Mouse (Mus musculus) brown adipose tissue, adult 24 weeks (tissue): ENCODE data around the gene Chn2. TPM values are rescaled to one million over a fixed set of nuclear protein-coding genes. Genes with fewer than 3 reads are reported as not detected.

Experiments
- H3K27ac ChIP-seq: fragments of 200-500 bp; replicated peaks from 2 replicates; pipeline ENCODE4 v1.5.1; 2012; ENCODE audit warnings: low read depth, mild to moderate bottlenecking, low read length
- H3K4me1 ChIP-seq: fragments of 200-500 bp; 2 replicates; pipeline ENCODE4 v1.6.1; 2012; ENCODE audit warnings: low read length, mixed read lengths; ENCODE audit not compliant: control insufficient read depth, insufficient read depth, insufficient read length
- H3K4me3 ChIP-seq: fragments of 200-500 bp; 2 replicates; pipeline ENCODE4 v1.5.1; 2012; ENCODE audit warnings: low read depth, mild to moderate bottlenecking, low read length, moderate library complexity; ENCODE audit not compliant: insufficient read depth
- polyA plus RNA-seq: library from polyadenylated mRNA; stranded (reverse); fragments of >200 nt; gene quantifications from 2 replicates; pipeline ENCODE4 v1.2.4, GENCODE M21; 2012; ENCODE audit not compliant: missing spikeins, insufficient read depth, insufficient read length

The Chn2 gene
- polyA plus RNA-seq, 1 experiment: 2.5 TPM

DNA sequence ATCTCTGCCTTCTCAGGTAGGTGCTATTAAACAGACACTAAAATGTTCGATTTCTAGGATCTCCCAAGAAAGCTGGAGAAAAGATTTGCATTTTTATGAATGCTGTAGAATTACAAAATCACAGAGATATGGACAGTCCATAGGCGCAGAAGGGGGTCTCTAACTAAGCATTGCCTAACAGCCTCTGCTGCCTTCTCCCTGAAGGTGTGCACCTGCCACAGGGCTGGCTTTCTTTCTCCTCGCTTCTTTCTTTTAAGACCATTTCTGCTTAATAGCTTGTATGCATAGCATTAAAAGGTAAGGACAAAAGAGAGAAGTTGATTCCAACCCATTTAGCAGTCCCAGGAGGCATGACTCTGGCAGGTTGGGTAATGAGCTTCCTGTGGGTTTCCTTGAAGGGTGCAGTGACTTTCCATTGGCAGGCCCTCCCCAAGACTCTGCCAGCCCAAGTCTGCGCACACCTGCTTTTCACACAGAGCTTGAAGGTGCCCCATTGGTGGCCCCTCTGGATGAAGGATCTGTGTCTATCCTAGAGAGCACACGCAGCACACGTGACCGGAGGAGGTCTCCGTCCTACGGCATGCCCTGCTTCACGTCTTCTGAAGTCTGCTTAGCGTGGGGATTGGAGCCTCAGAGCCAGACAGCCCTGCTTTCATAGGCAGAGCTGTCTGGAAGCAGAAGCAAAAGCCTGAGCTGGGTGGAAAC lies 87.8 kb downstream of the Chn2 start:
- Histone ChIP-seq H3K4me1 (0 out of 2 replicates have a peak, but pooled peaks cover 3% of the 10 kb centered on the region), H3K27ac (no peak overlapping the region), H3K4me3 (no peak overlapping the region)

DNA sequence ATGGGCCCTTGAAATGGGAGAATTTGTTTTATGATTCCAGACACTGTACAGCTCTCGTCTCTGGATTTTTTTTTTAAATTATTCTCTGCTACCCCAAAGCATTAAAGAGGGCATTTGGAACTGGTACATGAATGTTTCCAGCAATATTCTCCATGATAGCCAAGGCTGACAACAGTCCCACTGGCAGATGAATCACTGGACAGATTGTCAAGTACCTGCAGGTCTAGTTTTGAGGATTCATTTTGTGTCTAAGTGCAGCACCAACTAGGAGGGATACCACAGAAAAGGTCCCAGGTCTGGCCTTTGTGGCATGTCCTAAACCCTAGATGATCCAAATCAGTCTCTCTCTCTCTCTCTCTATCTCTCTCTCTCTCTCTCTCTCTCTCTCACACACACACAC lies 89.3 kb downstream of the Chn2 start:
- Histone ChIP-seq H3K4me3 (no peak overlapping the region), H3K27ac (no peak overlapping the region), H3K4me1 (0 out of 2 replicates have a peak, but pooled peaks cover 3% of the 10 kb centered on the region)

DNA sequence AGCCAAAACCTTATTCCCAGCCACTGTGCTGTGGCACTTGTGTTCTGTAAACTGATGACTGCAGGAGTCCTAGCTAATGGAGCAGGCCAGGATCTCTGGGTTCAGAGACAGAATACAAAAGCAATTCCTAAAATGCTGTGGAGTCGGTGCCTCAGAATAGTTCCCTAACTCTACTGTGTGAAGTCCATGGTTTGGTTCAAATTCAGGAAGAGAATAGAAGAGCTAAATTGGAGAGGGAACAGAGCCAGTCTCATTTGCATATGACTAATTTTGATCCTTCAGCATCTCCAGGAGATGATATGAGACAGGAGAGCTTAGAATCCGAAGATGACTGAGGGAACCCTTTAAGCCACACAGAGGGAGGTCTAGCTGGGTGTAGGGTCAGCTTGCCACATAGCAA lies 90.2 kb downstream of the Chn2 start:
- Histone ChIP-seq H3K4me3 (no peak overlapping the region), H3K4me1 (0 out of 2 replicates have a peak, but pooled peaks cover 3% of the 10 kb centered on the region), H3K27ac (no peak overlapping the region)

DNA sequence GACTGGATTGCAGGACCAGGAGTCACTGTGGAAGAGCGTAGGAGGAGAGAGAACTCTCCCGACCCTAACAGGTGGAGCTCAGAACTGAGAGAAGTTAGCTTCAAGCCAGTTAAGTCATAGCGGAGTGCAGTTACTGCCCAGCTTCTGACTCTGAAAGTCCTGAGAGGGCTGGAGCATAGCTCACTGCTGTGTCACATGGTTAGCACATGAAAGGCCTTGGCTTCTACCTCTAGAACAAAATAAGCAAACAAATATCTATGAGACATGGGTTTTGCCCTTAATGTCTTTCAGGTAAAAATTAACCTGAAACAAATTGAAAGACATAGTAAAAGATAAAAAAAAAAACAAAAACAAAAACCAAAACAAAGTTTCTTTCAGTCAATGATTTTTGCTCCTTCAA lies 91.5 kb downstream of the Chn2 start:
- Histone ChIP-seq H3K4me1 (0 out of 2 replicates have a peak, but pooled peaks cover 3% of the 10 kb centered on the region), H3K27ac (no peak overlapping the region), H3K4me3 (no peak overlapping the region)

DNA sequence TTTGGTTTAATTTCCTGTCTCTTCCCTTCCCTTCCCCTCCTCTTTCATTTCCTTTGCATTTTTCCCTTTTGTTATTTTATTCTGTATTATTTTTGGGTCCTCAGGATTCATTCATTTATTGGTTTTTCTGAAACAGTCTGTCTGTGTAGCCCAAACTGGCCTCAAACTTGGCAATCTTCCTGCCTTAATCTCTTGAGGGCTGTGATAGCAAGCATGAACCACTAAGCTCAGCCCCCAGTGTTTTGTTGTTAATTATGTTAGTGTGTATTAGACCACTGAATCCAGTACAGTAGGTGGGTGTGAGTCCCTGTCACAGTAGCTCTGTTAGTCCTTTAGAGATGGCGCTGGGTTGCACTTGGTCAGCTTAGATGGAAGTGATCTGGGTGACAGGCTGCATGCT lies 93.2 kb downstream of the Chn2 start:
- H3K4me1 ChIP-seq: no peaks in the 10 kb centered on the region
- H3K27ac ChIP-seq: no peak overlapping the region
- H3K4me3 ChIP-seq: no peak overlapping the region

DNA sequence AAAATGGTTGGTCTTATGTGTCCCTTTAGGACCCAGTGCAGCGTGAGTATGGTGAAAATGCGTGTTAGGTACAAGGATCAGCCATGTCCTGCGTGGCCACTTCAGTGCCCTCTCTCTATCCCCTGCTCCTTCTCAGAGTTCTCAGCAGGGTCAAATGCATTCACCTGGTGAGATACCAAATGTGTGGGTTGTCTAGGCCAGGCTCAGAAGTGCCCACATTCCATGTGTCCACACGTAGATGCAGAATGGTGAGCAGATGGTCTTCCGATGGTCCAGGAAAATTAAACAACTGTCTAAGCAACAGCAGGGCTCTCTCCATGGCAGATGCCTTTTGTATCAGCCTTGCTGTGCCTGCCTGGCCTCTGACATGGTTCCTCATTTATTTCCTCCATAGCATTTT lies 93.9 kb downstream of the Chn2 start:
- no peaks in the 10 kb centered on the region for H3K4me1 ChIP-seq
- H3K27ac ChIP-seq: no peak overlapping the region
- no peak overlapping the region for H3K4me3 ChIP-seq

DNA sequence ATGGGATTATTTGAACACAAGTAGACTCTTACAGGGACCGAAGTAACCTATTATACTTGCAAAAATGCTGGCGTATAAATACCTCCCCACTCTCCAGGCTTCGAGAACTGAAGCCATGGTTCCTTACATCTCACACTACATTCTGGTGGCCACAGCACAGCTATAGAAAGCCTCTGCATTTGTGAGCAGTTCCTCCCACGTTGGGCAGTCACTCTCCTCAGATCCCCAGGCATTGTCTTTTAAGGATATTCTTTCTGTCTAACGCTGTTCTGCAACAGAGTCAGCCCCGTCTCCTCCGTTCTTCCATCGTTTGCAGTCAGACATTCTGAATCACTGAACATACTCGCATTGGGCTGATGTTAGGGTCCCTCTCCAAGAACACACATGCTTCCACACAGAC lies 98.8 kb downstream of the Chn2 start:
- no peak overlapping the region for H3K4me3 ChIP-seq
- H3K4me1 ChIP-seq: peaks cover under 1% of the 10 kb centered on the region; the same call in 1 of the 2 replicates
- H3K27ac ChIP-seq: no peak overlapping the region

DNA sequence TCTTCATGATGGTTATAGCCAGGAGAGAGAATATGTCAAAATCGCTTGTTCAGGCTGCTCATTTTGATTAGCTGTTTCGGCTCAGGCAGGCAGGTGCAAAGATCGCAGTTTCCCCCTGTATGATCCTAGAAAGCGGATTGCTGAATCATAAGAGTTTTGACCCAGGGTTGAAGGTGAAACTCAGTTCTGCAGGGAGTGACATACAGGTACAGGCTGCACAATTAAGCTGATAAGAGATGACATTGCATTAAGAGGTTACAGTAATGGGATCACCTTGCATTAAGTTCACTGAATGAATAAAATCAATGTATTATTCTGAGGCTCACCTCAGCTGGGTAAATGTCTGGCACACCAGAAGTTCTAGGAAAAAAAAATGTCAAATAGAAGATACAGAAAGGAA lies 101.1 kb downstream of the Chn2 start:
- H3K27ac ChIP-seq: no peak overlapping the region
- no peak overlapping the region for H3K4me3 ChIP-seq
- peaks cover 2% of the 10 kb centered on the region; the same call in 1 of the 2 replicates for H3K4me1 ChIP-seq

DNA sequence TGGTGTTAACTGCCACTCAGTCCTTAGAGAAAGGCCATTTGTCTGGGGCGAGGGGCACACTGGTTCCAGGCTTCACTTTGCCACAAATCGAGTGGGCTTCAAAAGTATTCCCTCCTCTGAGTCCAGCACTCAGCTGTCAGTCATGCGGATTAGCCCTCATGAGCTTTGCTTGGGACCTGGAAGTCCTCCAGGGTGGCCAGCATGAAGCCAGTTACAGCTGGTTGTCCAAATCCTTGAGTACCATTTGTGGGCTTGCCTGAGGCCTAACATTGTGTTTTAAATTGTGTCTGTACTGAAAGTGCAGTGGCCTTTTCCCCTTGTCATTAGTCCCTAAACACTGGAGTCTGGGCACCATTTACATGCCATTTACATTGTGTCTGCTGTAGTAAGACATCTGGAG lies 101.8 kb downstream of the Chn2 start:
- Histone ChIP-seq H3K4me3 (no peak overlapping the region), H3K4me1 (peaks cover 2% of the 10 kb centered on the region; the same call in 1 of the 2 replicates), H3K27ac (no peak overlapping the region)

DNA sequence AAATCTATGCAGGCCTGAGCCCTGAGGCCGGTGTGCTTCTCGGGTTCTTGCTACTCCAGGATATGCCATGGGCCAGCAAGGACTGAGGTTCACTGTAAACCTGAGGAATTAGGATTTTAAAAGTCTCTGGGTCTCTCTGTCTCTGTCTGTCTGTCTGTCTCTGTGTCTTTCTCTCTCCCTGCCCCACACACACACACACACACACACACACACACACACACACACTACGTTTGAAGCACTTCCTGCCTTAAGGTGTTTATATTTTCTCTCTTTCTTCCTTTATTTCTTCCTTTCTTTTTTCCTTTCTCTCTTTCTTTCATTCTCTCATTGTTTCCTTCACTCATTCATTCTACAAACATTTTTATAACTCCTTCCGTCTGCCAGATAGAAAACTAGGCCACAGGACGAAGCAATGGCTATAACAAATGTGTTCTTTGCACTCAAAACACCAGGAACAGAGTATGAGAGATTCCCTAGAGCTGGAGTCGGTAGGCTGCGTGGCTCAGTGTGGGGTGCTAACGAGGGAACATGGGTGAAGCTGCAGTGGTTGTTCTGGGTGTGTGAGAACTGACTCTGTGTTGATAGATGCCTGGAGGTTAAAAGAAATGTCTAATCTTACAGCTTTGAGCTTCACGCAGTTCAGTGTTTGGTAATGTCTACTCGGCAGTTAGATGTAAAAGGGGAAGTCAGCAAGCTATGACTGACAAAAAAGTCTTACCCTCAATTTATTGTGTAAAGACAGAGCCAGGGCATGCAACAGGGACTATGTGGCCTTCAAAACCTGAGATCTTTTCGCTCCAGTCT lies 103.7 kb downstream of the Chn2 start:
- H3K4me1 ChIP-seq: peaks cover 2% of the 10 kb centered on the region; the same call in 1 of the 2 replicates
- no peak overlapping the region for H3K27ac ChIP-seq
- H3K4me3 ChIP-seq: no peak overlapping the region

DNA sequence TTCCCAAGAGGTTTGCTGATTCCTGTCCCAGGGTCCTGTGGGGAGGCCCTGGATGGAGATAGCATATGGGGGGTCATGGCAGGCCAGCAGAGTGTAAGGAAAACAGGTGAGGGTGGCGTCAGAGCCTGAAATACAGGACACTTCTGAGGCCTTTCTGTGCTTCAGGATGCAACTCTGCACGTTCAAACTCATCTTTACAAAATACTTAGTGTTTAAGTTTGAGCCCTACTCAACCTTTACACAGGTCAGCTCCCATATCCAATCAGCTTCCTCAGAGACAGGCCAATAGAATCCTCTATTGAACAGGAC lies 104.3 kb downstream of the Chn2 start:
- no peak overlapping the region for H3K27ac ChIP-seq

DNA sequence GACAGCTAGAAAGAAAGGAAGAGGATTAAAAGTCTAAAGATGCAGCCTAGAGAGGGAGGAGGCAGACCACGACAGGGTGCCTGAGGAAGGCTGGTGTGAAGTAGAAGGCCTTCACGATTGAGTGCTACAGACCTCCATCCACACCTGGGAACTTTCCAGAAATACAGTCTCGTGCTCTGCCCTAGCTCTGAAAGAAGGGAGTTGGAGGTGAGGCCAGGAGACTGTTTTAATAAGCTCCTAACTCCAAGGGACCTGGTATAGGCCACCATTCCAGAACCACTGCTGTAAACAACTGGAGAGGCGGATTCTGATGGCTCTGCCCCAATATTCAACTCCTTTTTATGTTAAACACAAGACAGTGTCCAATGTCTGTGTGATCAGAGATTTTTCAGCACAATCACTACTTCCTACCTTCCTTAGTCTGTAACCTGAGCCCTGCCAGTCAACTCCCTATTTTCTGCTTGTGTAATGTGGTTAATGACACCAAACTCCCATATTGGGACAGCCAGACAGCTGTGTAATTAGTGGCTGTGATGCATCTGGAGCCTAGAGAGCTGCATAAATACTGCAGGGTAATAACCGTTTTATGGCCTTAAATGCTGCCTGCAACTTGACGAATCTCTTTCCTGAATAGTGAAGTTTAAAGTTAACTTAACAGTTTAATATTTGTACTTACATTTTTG lies 109.6 kb downstream of the Chn2 start:
- no peak overlapping the region for H3K4me3 ChIP-seq
- no peaks in the 10 kb centered on the region for H3K4me1 ChIP-seq
- no peak overlapping the region for H3K27ac ChIP-seq

More for the DNA sequence above, 104.3 kb downstream of the Chn2 start:
- Histone ChIP-seq H3K4me3 (no peak overlapping the region), H3K4me1 (peaks cover 2% of the 10 kb centered on the region; the same call in 1 of the 2 replicates)

DNA sequence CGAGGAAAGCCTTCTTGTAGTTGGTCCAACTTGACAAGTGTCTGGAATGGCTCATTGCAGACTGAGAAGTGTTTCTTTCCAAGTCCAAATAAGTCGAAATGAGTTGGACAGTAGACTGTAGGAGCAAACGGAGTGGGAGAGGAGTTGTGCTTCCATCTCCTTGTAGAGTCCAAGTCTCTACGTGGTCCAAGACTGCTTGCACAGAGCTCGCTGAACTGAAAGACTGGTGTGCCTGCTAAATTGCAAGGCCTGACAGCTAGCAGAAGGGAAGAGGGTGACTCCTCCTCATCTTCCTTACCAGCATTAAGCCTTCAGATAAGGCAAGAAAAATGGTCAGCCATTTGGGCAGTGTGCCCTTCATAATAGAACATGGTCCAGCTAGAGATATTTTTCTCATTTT lies 111.5 kb downstream of the Chn2 start:
- no peak overlapping the region for H3K27ac ChIP-seq
- no peaks in the 10 kb centered on the region for H3K4me1 ChIP-seq
- H3K4me3 ChIP-seq: no peak overlapping the region

DNA sequence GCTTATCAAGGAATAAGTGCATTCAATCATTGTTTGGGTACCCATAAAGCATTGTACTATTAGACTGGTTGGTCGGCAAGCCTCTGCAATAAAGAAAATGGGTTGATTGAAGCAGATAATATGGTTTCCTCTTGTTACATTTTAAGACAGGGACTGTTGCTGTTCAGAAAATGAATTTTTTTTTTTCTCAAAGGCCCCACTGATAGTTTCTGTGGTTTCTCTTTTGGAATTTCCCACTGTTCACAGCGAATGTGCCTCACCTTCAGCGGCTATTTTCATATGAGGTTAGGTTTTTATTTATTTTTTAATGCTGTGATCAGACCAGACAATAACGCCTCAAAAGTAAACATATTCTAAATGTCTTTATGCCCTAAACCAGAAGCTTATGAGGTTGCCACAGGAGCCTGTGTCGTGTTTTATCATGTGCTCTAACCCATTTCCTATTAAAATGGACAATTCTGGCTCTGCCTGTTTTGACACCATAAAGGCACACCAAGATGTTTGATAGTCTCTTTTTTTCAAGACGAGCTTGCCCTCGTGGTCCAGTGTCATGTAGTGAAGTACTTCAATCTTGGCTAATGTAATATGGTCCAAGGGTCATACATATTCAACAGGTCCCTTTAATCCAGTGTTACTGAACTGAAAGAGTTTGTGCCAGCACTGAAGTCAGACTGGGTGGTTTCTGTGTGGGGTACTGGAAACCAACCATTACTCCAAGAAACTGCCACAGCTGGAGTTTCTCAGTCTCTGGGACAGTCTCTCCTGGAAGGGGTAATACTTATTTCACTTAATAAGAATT lies 112.3 kb downstream of the Chn2 start:
- Histone ChIP-seq H3K27ac (no peak overlapping the region), H3K4me1 (no peaks in the 10 kb centered on the region), H3K4me3 (no peak overlapping the region)

DNA sequence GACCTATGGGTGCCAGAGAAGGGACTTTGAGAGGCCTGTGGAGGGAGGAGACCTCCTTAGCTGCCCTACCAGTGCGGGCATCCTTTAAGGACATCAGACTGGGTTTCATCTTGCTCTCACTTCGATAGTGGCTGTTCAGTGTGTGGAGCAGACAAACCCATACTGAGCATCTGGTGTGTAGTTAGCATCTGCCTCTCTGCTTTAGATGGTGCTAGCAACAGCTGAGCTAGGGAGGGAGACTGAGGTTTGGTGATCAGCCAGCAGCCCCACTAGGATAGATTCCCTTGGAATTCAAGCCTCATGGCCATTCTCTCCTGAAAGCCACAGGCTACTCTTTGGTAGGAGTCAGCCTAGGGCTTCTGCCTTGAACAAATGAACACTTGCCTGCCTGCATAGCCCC lies 117.7 kb downstream of the Chn2 start:
- no peak overlapping the region for H3K27ac ChIP-seq
- H3K4me1 ChIP-seq: peaks cover 2% of the 10 kb centered on the region; the same call in 1 of the 2 replicates
- no peak overlapping the region for H3K4me3 ChIP-seq
